Mouse (Mus musculus) c-Kit-positive CD71-positive TER-119-negative erythroid progenitor cells, embryonic 14.5 days (primary cell): Measurements from ENCODE around the gene Ccdc50.

ENCODE experiments used
- DNase-seq: peaks from one replicate; pipeline ENCODE4 v3.0.0-alpha.2; 2013; ENCODE audit warnings: low read depth

Ccdc50 gene

GRCm38 (mm10) chr16:27388761-27389451, at the start of gene Ccdc50:
Gene Ccdc50, plus strand, starts transcription at chr16:27388869.
- peak; percentile 32 for DNase-seq

GRCm38 (mm10) chr16:27347521-27347920, 41.1 kb upstream of the Ccdc50 start:
- DNase-seq = no peak

GRCm38 (mm10) chr16:27348359-27348758, 40.3 kb upstream of the Ccdc50 start:
- DNase-seq = no peak

- DNase-seq = no peak
These were observed 39.4 kb upstream of the Ccdc50 start for GRCm38 (mm10) chr16:27349235-27349634.

GRCm38 (mm10) chr16:27349878-27350532, 38.7 kb upstream of the Ccdc50 start:
- DNase-seq = no peak

GRCm38 (mm10) chr16:27354464-27354863, 34.2 kb upstream of the Ccdc50 start:
- DNase-seq = no peak

GRCm38 (mm10) chr16:27360059-27360458, 28.6 kb upstream of the Ccdc50 start:
- no peak for DNase-seq

- no peak for DNase-seq
These were observed 18.5 kb upstream of the Ccdc50 start, which contains the start of gene Uts2b for GRCm38 (mm10) chr16:27370191-27370590. Gene Uts2b, minus strand, starts transcription at chr16:27370239.

GRCm38 (mm10) chr16:27370700-27371099, 18.0 kb upstream of the Ccdc50 start:
- DNase-seq = no peak

- no peak for DNase-seq
These were observed 14.5 kb upstream of the Ccdc50 start for GRCm38 (mm10) chr16:27374139-27374538.

- no peak for DNase-seq
These were observed 13.4 kb upstream of the Ccdc50 start for GRCm38 (mm10) chr16:27375318-27375717.

GRCm38 (mm10) chr16:27376556-27376955, 12.1 kb upstream of the Ccdc50 start:
- no peak for DNase-seq

GRCm38 (mm10) chr16:27382217-27382616, 6.5 kb upstream of the Ccdc50 start:
- no peak for DNase-seq

- DNase-seq = no peak
These were observed 3.6 kb upstream of the Ccdc50 start for GRCm38 (mm10) chr16:27384893-27385603.

GRCm38 (mm10) chr16:27385649-27386048, 3.0 kb upstream of the Ccdc50 start:
- no peak for DNase-seq

- DNase-seq = no peak
These were observed 1.7 kb upstream of the Ccdc50 start for GRCm38 (mm10) chr16:27386850-27387407.

GRCm38 (mm10) chr16:27387634-27388611, 746 bp upstream of the Ccdc50 start:
- peak; percentile 16 for DNase-seq

- DNase-seq = peak; percentile 14
These were observed 1.0 kb downstream of the Ccdc50 start for GRCm38 (mm10) chr16:27389534-27390282.

- DNase-seq = no peak
These were observed 1.6 kb downstream of the Ccdc50 start for GRCm38 (mm10) chr16:27390306-27390705.

GRCm38 (mm10) chr16:27391845-27392244, 3.2 kb downstream of the Ccdc50 start:
- no peak for DNase-seq
